8 mouse cellular contexts compared by ENCODE assay signal in genomic region chr17:93067850-93068249, GRCm38 (mm10).
A peak's percentile ranks its signal among the peaks of the same experiment; 100 is the strongest.
DNase-seq lines count a peak whose midpoint lies in the region; ATAC-seq lines count a peak whose summit lies in the region.

No protein-coding gene starts in this region.

- peak; percentile 73 for ATAC-seq in frontal cortex, adult (ENCODE audit: low TSS enrichment)
- peak; percentile 69 for ATAC-seq in megakaryocyte progenitor cell, adult 5-6 weeks (replicated peaks; ENCODE audit: poor library complexity)

- DNase-seq in 416B (ENCODE audit: low read depth) (peak; percentile 66), ZHBTc4 (ENCODE audit: low read depth, low spot score) (peak; percentile 58)
- peak; percentile 55 for DNase-seq in embryo, embryonic 11 days
- DNase-seq in hindlimb bud, embryonic 11.5 days (ENCODE audit: extremely low spot score, low read depth, low spot score): peak; percentile 16
- peak; percentile 8 for DNase-seq in layer of hippocampus, adult 9-11 months
- peak; percentile 50 for DNase-seq in retina, postnatal 1 day

Comparison
In these comparisons a context has a peak if more than half of its experiments do, and no peak if none do; other contexts are left out.
1. Peak in every context shown above with its lines: DNase-seq and ATAC-seq.
2. DNase-seq: peak in every context shown above with its lines; median percentile 66 in 416B; 58 in ZHBTc4; 55 in embryo, embryonic 11 days; 50 in retina, postnatal 1 day; 16 in hindlimb bud, embryonic 11.5 days; 8 in layer of hippocampus, adult 9-11 months.